ENCODE assay signal across 8 mouse cellular contexts in the genomic region with DNA sequence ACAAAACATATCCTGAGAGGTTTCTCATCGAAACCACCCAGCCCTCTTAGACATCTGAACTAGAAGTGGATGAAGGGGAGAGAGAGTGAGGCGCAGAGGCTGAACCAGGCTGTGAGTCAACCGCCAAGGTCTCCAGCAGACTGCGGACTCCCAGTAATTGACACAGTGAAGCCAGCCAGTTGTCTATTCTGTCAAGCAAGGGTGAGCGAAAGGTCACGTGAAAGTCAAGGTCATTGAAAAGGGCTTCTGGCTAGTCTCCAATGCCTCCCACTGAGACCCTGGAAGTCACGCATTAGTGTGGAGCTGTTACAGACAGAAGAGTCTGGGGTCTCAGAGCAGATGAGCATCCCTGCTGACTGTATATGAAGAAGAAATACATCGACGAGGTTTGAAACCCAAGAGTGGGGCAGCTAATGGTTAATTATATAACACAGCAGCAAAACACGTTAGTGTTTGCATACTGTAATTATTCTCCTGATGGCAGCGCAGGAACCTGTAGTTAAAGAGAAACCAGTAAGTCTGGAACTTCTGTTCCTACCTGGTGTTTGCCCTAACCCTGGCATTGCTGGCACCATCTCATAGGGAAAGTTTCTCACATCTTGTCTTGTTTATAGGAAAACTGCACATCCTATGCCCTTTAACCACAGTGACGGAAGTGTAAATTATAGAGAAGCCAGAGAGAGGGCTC.
DNase-seq lines count a peak whose midpoint lies in the region; ATAC-seq and TF ChIP-seq lines count a peak whose summit lies in the region.

No protein-coding gene starts in this region.

- WGBS in cerebellum, adult 2 months = 69% methylated on average over 12 of the region's 12 CpGs
- WGBS in midbrain, embryonic 13.5 days = 35% methylated on average over 12 of the region's 12 CpGs

- no peaks in the 10 kb centered on the region for H3K27me3 ChIP-seq in cerebellum, adult 2 months (ENCODE audit: control insufficient read depth, insufficient read depth, low read length)
- no peaks in the 10 kb centered on the region for H3K27me3 ChIP-seq in midbrain, embryonic 13.5 days

- H3K9ac ChIP-seq in midbrain, embryonic 13.5 days (replicated peaks) = no peak overlapping the region

- no peak for TF ChIP-seq CTCF in cerebellum, adult 2 months (IDR thresholded peaks at IDR 0.05; ENCODE audit: borderline replicate concordance, insufficient read depth, low read depth, low read length)

- H3K9me3 ChIP-seq in midbrain, embryonic 13.5 days = no peaks in the 10 kb centered on the region

- DNase-seq in cerebellum, postnatal 10 days = peak; percentile 56 to 58
- DNase-seq in cerebellum, adult 2 months = no peak
- DNase-seq in adrenal gland, postnatal 25 days = peak; percentile 47
- DNase-seq in kidney, adult 11 months = peak; percentile 65
- no peak for DNase-seq in T-cell, adult 2 months (ENCODE audit: low spot score)
- no peak for DNase-seq in cerebellum, adult 18-20 months
- DNase-seq in right cerebral cortex, postnatal 10 days (ENCODE audit: low spot score in 2 of 2) = no peak

- no peak for TF ChIP-seq POLR2A in cerebellum, adult 2 months (IDR thresholded peaks at IDR 0.05; ENCODE audit: borderline replicate concordance, insufficient read depth, low read length)

- no peaks in the 10 kb centered on the region for H3K4me1 ChIP-seq in cerebellum, adult 2 months (ENCODE audit: control insufficient read depth, insufficient read depth, low read length)
- H3K4me1 ChIP-seq in midbrain, embryonic 13.5 days (replicated peaks) = peaks cover 31% of the 10 kb centered on the region

- H3K4me3 ChIP-seq in cerebellum, adult 2 months (replicated peaks; ENCODE audit: insufficient read depth, low read depth, low read length) = no peak overlapping the region
- H3K4me3 ChIP-seq in midbrain, embryonic 13.5 days (replicated peaks) = no peak overlapping the region

- ATAC-seq in midbrain, embryonic 13.5 days = peak; percentile 21; the same call in 1 of the 2 replicates

- no peak overlapping the region; the same call in 1 of the 2 replicates for H3K4me2 ChIP-seq in midbrain, embryonic 13.5 days (replicated peaks)

- H3K36me3 ChIP-seq in midbrain, embryonic 13.5 days = no peaks in the 10 kb centered on the region

- H3K27ac ChIP-seq in cerebellum, adult 2 months (ENCODE audit: insufficient read depth, low read length) = no peak overlapping the region
- 0 out of 2 replicates have a peak overlapping the region, but pooled peaks have one; percentile 25 for H3K27ac ChIP-seq in midbrain, embryonic 13.5 days

Comparison
In these comparisons a context has a peak if more than half of its experiments do, and no peak if none do; other contexts are left out.
1. DNase-seq: peak in cerebellum, postnatal 10 days (2 of 2), adrenal gland, postnatal 25 days (single experiment) and kidney, adult 11 months (single experiment); none in cerebellum, adult 2 months (0 of 2), T-cell, adult 2 months (single experiment), cerebellum, adult 18-20 months (0 of 2) and right cerebral cortex, postnatal 10 days (0 of 2).